Mouse (Mus musculus): ENCODE measurements around the gene Kifc3. TPM values are rescaled to one million over a fixed set of nuclear protein-coding genes. Genes with fewer than 3 reads are reported as not detected.
A peak's percentile ranks its signal among the peaks of the same experiment; 100 is the strongest.

The Kifc3 gene
- polyA plus RNA-seq, 1 experiment from 2014 or later = 24.0 TPM

DNA sequence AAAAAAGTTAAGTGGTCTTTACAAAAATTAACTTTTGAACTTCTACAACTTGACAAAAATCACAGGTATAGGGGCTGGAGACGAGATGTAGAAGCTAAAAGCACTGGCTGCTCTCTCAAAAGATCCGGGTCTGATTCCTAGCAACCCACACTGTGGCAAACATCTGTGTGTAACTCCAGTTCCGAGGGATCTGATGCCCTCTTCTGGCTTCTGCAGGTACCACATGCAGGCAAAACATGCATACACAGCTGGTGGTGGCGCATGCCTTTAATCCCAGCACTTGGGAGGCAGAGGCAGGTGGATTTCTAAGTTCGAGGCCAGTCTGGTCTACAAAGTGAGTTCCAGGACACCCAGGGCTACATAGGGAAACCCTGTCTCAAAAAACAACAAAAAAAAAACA lies 79.2 kb downstream of the Kifc3 start:
- peaks cover 3% of the 10 kb centered on the region for H3K36me3 ChIP-seq (ENCODE audit: control insufficient read depth, insufficient read depth, low read length)
- no peak overlapping the region for H3K4me3 ChIP-seq (ENCODE audit: low read length)
- no peaks in the 10 kb centered on the region for H3K9me3 ChIP-seq (ENCODE audit: control insufficient read depth, low read length)
- no peaks in the 10 kb centered on the region for H3K4me1 ChIP-seq (ENCODE audit: control insufficient read depth, insufficient read depth, low read depth, low read length)
- H3K9ac ChIP-seq (ENCODE audit: low read depth, low read length) = no peak overlapping the region
- 91% methylated on average over 5 of the region's 5 CpGs for WGBS
- ATAC-seq = no peak
- H3K27me3 ChIP-seq (replicated peaks; ENCODE audit: control insufficient read depth, insufficient read depth, low read length) = no peaks in the 10 kb centered on the region
- no peak overlapping the region for H3K27ac ChIP-seq (ENCODE audit: low read depth, low read length)
- H3K4me2 ChIP-seq (ENCODE audit: low read length) = no peak overlapping the region

GRCm38 (mm10) chr8:95113750-95114149 lies 88.9 kb downstream of the Kifc3 start:
- 76% methylated on average over 3 of the region's 3 CpGs for WGBS
- peaks cover 5% of the 10 kb centered on the region for H3K36me3 ChIP-seq (ENCODE audit: control insufficient read depth, insufficient read depth, low read length)
- no peaks in the 10 kb centered on the region for H3K4me1 ChIP-seq (ENCODE audit: control insufficient read depth, insufficient read depth, low read depth, low read length)
- no peaks in the 10 kb centered on the region for H3K9me3 ChIP-seq (ENCODE audit: control insufficient read depth, low read length)
- H3K27ac ChIP-seq (ENCODE audit: low read depth, low read length) = no peak overlapping the region
- ATAC-seq = peak; percentile 79
- H3K4me3 ChIP-seq (ENCODE audit: low read length) = no peak overlapping the region
- H3K4me2 ChIP-seq (ENCODE audit: low read length) = no peak overlapping the region
- no peak overlapping the region for H3K9ac ChIP-seq (ENCODE audit: low read depth, low read length)
- no peaks in the 10 kb centered on the region for H3K27me3 ChIP-seq (replicated peaks; ENCODE audit: control insufficient read depth, insufficient read depth, low read length)

GRCm38 (mm10) chr8:95113108-95113507 lies 89.5 kb downstream of the Kifc3 start:
- no peak overlapping the region for H3K4me2 ChIP-seq (ENCODE audit: low read length)
- peak; percentile 20; the same call in 1 of the 2 replicates for ATAC-seq
- no peak overlapping the region for H3K4me3 ChIP-seq (ENCODE audit: low read length)
- no peaks in the 10 kb centered on the region for H3K27me3 ChIP-seq (replicated peaks; ENCODE audit: control insufficient read depth, insufficient read depth, low read length)
- H3K9ac ChIP-seq (ENCODE audit: low read depth, low read length) = no peak overlapping the region
- no peaks in the 10 kb centered on the region for H3K9me3 ChIP-seq (ENCODE audit: control insufficient read depth, low read length)
- no peaks in the 10 kb centered on the region for H3K4me1 ChIP-seq (ENCODE audit: control insufficient read depth, insufficient read depth, low read depth, low read length)
- WGBS = 80% methylated on average over 4 of the region's 4 CpGs
- peaks cover 9% of the 10 kb centered on the region for H3K36me3 ChIP-seq (ENCODE audit: control insufficient read depth, insufficient read depth, low read length)
- no peak overlapping the region for H3K27ac ChIP-seq (ENCODE audit: low read depth, low read length)

GRCm38 (mm10) chr8:95112594-95112993 lies 90.0 kb downstream of the Kifc3 start:
- H3K27ac ChIP-seq (ENCODE audit: low read depth, low read length) = no peak overlapping the region
- no peak overlapping the region for H3K9ac ChIP-seq (ENCODE audit: low read depth, low read length)
- H3K4me1 ChIP-seq (ENCODE audit: control insufficient read depth, insufficient read depth, low read depth, low read length) = no peaks in the 10 kb centered on the region
- no peak for ATAC-seq
- H3K36me3 ChIP-seq (ENCODE audit: control insufficient read depth, insufficient read depth, low read length) = peaks cover 12% of the 10 kb centered on the region
- 82% methylated on average over 3 of the region's 3 CpGs for WGBS
- no peak overlapping the region for H3K4me3 ChIP-seq (ENCODE audit: low read length)
- H3K9me3 ChIP-seq (ENCODE audit: control insufficient read depth, low read length) = no peaks in the 10 kb centered on the region
- no peaks in the 10 kb centered on the region for H3K27me3 ChIP-seq (replicated peaks; ENCODE audit: control insufficient read depth, insufficient read depth, low read length)
- no peak overlapping the region for H3K4me2 ChIP-seq (ENCODE audit: low read length)

GRCm38 (mm10) chr8:95107306-95107705 lies 95.3 kb downstream of the Kifc3 start:
- H3K36me3 ChIP-seq (ENCODE audit: control insufficient read depth, insufficient read depth, low read length) = peaks cover 19% of the 10 kb centered on the region
- 90% methylated on average over 13 of the region's 13 CpGs for WGBS
- no peak for ATAC-seq

GRCm38 (mm10) chr8:95101972-95102371 lies 100.6 kb downstream of the Kifc3 start:
- peaks cover 35% of the 10 kb centered on the region for H3K36me3 ChIP-seq (ENCODE audit: control insufficient read depth, insufficient read depth, low read length)
- H3K4me2 ChIP-seq (ENCODE audit: low read length) = no peak overlapping the region
- H3K4me1 ChIP-seq (ENCODE audit: control insufficient read depth, insufficient read depth, low read depth, low read length) = no peaks in the 10 kb centered on the region
- ATAC-seq = no peak
- no peak overlapping the region for H3K4me3 ChIP-seq (ENCODE audit: low read length)
- H3K27ac ChIP-seq (ENCODE audit: low read depth, low read length) = no peak overlapping the region
- WGBS = 80% methylated on average over 4 of the region's 4 CpGs
- no peaks in the 10 kb centered on the region for H3K9me3 ChIP-seq (ENCODE audit: control insufficient read depth, low read length)
- H3K27me3 ChIP-seq (replicated peaks; ENCODE audit: control insufficient read depth, insufficient read depth, low read length) = no peaks in the 10 kb centered on the region
- no peak overlapping the region for H3K9ac ChIP-seq (ENCODE audit: low read depth, low read length)

More at GRCm38 (mm10) chr8:95107306-95107705, 95.3 kb downstream of the Kifc3 start:
- no peaks in the 10 kb centered on the region for H3K9me3 ChIP-seq (ENCODE audit: control insufficient read depth, low read length)
- no peak overlapping the region for H3K9ac ChIP-seq (ENCODE audit: low read depth, low read length)
- no peak overlapping the region for H3K4me2 ChIP-seq (ENCODE audit: low read length)
- H3K4me1 ChIP-seq (ENCODE audit: control insufficient read depth, insufficient read depth, low read depth, low read length) = no peaks in the 10 kb centered on the region
- no peak overlapping the region for H3K4me3 ChIP-seq (ENCODE audit: low read length)
- H3K27me3 ChIP-seq (replicated peaks; ENCODE audit: control insufficient read depth, insufficient read depth, low read length) = no peaks in the 10 kb centered on the region
- H3K27ac ChIP-seq (ENCODE audit: low read depth, low read length) = no peak overlapping the region

DNA sequence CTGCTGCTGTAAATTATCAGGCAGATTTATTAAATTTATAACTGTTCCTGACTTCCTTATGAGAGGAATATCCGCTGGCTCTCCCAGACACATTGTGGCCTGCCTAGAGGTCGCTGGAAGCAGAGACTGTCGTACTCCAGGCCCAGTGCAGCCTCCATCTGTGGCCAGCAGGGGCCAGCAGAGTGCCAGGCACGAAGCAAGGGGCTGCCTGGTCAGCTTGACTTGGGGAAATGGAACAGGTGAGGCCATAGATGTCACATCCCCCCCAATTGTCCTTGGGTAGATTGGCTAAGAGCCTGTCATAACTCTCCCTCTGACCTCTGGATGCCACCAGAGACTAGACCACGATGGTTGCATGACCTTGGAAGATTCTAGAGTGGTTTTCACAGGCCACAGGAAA lies 103.6 kb downstream of the Kifc3 start:
- no peaks in the 10 kb centered on the region for H3K27me3 ChIP-seq (replicated peaks; ENCODE audit: control insufficient read depth, insufficient read depth, low read length)
- no peak overlapping the region for H3K9ac ChIP-seq (ENCODE audit: low read depth, low read length)
- H3K9me3 ChIP-seq (ENCODE audit: control insufficient read depth, low read length) = no peaks in the 10 kb centered on the region
- H3K4me1 ChIP-seq (ENCODE audit: control insufficient read depth, insufficient read depth, low read depth, low read length) = no peaks in the 10 kb centered on the region
- H3K4me2 ChIP-seq (ENCODE audit: low read length) = no peak overlapping the region
- peak; percentile 65 for ATAC-seq
- H3K27ac ChIP-seq (ENCODE audit: low read depth, low read length) = no peak overlapping the region
- H3K36me3 ChIP-seq (ENCODE audit: control insufficient read depth, insufficient read depth, low read length) = peaks cover 51% of the 10 kb centered on the region
- WGBS = 29% methylated on average over 5 of the region's 5 CpGs
- no peak overlapping the region for H3K4me3 ChIP-seq (ENCODE audit: low read length)

GRCm38 (mm10) chr8:95093574-95093973 lies 109.0 kb downstream of the Kifc3 start:
- Histone ChIP-seq H3K4me1 (ENCODE audit: control insufficient read depth, insufficient read depth, low read depth, low read length) (no peaks in the 10 kb centered on the region), H3K4me2 (ENCODE audit: low read length) (no peak overlapping the region), H3K27ac (ENCODE audit: low read depth, low read length) (no peak overlapping the region), H3K36me3 (ENCODE audit: control insufficient read depth, insufficient read depth, low read length) (peaks cover 43% of the 10 kb centered on the region), H3K4me3 (ENCODE audit: low read length) (no peak overlapping the region), H3K27me3 (replicated peaks; ENCODE audit: control insufficient read depth, insufficient read depth, low read length) (no peaks in the 10 kb centered on the region), H3K9ac (ENCODE audit: low read depth, low read length) (no peak overlapping the region), H3K9me3 (ENCODE audit: control insufficient read depth, low read length) (no peaks in the 10 kb centered on the region)
- WGBS = 85% methylated on average over 4 of the region's 4 CpGs
- no peak for ATAC-seq

DNA sequence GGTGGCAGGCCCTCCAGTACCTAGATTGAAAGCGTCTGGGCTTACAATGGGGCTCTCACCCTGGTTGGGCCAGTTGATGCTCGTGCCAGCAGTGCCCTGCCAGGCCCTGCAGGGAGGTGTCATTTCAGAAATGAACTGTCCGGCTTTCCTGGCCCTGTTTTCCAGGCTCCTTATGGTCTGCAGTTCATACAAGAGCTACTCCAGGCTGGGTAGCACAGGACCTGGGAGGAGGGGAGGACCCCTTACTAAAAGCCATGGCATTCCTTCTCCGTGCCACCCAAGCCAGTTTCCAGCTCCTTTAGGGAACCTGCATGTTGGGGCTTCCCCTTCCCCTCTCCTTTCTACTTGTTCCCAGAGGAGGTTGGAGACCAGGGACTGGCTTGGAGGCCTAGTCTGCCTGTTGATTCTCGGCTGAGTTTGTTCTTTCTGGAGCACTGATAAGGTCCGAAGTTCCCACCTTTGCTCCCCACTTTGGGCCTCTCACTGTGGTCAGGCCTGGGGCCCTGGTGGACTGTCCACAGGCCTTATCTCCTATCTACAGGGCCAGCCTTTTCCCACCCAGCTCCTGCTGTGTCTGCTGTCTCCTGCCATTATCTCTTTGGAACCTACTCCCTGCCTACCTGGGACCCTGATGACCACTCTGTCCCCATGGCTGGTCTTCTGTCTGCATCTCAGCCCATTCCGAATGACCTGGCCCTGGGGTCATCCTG lies 117.0 kb downstream of the Kifc3 start:
- peaks cover 16% of the 10 kb centered on the region for H3K4me1 ChIP-seq (ENCODE audit: control insufficient read depth, insufficient read depth, low read depth, low read length)
- H3K9me3 ChIP-seq (ENCODE audit: control insufficient read depth, low read length) = no peaks in the 10 kb centered on the region
- H3K27me3 ChIP-seq (replicated peaks; ENCODE audit: control insufficient read depth, insufficient read depth, low read length) = no peaks in the 10 kb centered on the region
- H3K27ac ChIP-seq (ENCODE audit: low read depth, low read length) = no peak overlapping the region
- no peak overlapping the region for H3K9ac ChIP-seq (ENCODE audit: low read depth, low read length)
- peaks cover 21% of the 10 kb centered on the region for H3K36me3 ChIP-seq (ENCODE audit: control insufficient read depth, insufficient read depth, low read length)
- 95% methylated on average over 7 of the region's 7 CpGs for WGBS
- ATAC-seq = no peak
- H3K4me2 ChIP-seq (ENCODE audit: low read length) = no peak overlapping the region
- no peak overlapping the region for H3K4me3 ChIP-seq (ENCODE audit: low read length)
